Mouse (Mus musculus): ENCODE data around the gene Ngfr. TPM values are rescaled to one million over a fixed set of nuclear protein-coding genes. Genes with fewer than 3 reads are reported as not detected.

Ngfr gene
- polyA plus RNA-seq (2012; rRNA removed) = 17.2 and 42.3 TPM in 2 replicates

DNA sequence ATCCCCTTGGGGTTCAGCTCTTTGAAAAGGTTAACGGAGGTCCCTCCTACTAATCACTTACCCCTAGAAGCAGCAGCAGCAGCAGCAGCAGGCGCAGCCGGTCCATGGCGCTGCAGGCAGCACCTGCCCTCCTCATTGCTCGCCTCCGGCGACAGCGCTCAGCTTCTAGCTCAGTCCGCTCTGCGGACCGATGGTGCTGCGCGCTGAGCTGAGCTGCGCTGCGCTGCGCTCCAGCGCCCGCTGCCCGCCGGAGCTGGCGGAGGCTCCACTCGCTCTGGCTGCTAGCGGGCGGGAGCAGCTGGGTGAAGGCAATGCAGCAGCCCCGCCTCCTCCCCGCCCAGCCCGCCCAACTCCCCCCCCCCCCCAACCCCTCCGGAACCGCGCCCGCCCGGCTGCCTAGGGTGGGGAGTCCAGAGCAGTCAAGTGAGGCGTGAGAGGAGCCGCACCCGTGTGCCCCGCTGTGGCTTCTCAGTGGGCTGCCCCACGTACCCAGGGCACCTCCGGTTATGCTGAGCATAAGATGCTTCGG lies at the start of gene Ngfr:
Ngfr (minus strand) TSS at position 313 of the 529 bp plus-strand sequence.
- TF ChIP-seq CTCF (IDR thresholded peaks at IDR 0.05; ENCODE audit: borderline replicate concordance, extremely low read depth, insufficient read depth, insufficient read length) (no peak), POLR2A (IDR thresholded peaks at IDR 0.05; ENCODE audit: borderline replicate concordance, extremely low read depth, insufficient read depth, insufficient read length, poor library complexity, severe bottlenecking) (peak; percentile 70; the same call in 1 of the 2 replicates)
- DNase-seq (ENCODE audit: low read depth) = peak; percentile 86

- TF ChIP-seq POLR2A (IDR thresholded peaks at IDR 0.05; ENCODE audit: borderline replicate concordance, extremely low read depth, insufficient read depth, insufficient read length, poor library complexity, severe bottlenecking) (no peak), CTCF (IDR thresholded peaks at IDR 0.05; ENCODE audit: borderline replicate concordance, extremely low read depth, insufficient read depth, insufficient read length) (no peak)
- no peak for DNase-seq (ENCODE audit: low read depth)
Observed at GRCm38 (mm10) chr11:95635030-95635429, 47.5 kb upstream of the Ngfr start.

GRCm38 (mm10) chr11:95633512-95634000 lies 46.0 kb upstream of the Ngfr start:
- no peak for TF ChIP-seq POLR2A (IDR thresholded peaks at IDR 0.05; ENCODE audit: borderline replicate concordance, extremely low read depth, insufficient read depth, insufficient read length, poor library complexity, severe bottlenecking)
- no peak for TF ChIP-seq CTCF (IDR thresholded peaks at IDR 0.05; ENCODE audit: borderline replicate concordance, extremely low read depth, insufficient read depth, insufficient read length)
- DNase-seq (ENCODE audit: low read depth) = peak; percentile 35

DNA sequence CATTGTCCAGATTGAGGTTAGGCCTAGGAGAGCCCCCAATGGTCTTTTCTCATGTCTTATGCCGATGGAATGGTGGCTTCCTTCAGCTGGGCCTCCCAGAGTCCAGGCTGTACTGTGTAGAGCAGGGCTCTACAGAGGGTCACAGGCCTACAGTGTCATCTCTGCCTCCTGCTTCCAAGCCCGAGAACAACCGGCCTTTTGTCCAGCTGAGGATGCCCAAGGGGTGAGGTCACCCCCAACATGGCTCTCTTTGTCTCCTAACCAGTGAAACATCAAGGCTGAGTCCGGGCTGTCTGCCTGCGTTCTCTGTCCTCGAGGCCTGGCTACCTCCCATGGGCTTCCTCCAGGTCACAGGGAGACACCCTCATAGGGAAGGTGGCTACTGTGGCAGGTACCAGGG lies 44.9 kb upstream of the Ngfr start:
- TF ChIP-seq CTCF (IDR thresholded peaks at IDR 0.05; ENCODE audit: borderline replicate concordance, extremely low read depth, insufficient read depth, insufficient read length) = no peak
- no peak for TF ChIP-seq POLR2A (IDR thresholded peaks at IDR 0.05; ENCODE audit: borderline replicate concordance, extremely low read depth, insufficient read depth, insufficient read length, poor library complexity, severe bottlenecking)
- no peak for DNase-seq (ENCODE audit: low read depth)

- no peak for DNase-seq (ENCODE audit: low read depth)
- TF ChIP-seq POLR2A (IDR thresholded peaks at IDR 0.05; ENCODE audit: borderline replicate concordance, extremely low read depth, insufficient read depth, insufficient read length, poor library complexity, severe bottlenecking) = no peak
- no peak for TF ChIP-seq CTCF (IDR thresholded peaks at IDR 0.05; ENCODE audit: borderline replicate concordance, extremely low read depth, insufficient read depth, insufficient read length)
Observed at GRCm38 (mm10) chr11:95631301-95631700, 43.8 kb upstream of the Ngfr start.

GRCm38 (mm10) chr11:95630558-95630957 lies 43.0 kb upstream of the Ngfr start:
- no peak for DNase-seq (ENCODE audit: low read depth)
- TF ChIP-seq CTCF (IDR thresholded peaks at IDR 0.05; ENCODE audit: borderline replicate concordance, extremely low read depth, insufficient read depth, insufficient read length) = no peak
- no peak for TF ChIP-seq POLR2A (IDR thresholded peaks at IDR 0.05; ENCODE audit: borderline replicate concordance, extremely low read depth, insufficient read depth, insufficient read length, poor library complexity, severe bottlenecking)

GRCm38 (mm10) chr11:95622426-95622825 lies 34.9 kb upstream of the Ngfr start:
- no peak for DNase-seq (ENCODE audit: low read depth)
- TF ChIP-seq POLR2A (IDR thresholded peaks at IDR 0.05; ENCODE audit: borderline replicate concordance, extremely low read depth, insufficient read depth, insufficient read length, poor library complexity, severe bottlenecking) = no peak
- TF ChIP-seq CTCF (IDR thresholded peaks at IDR 0.05; ENCODE audit: borderline replicate concordance, extremely low read depth, insufficient read depth, insufficient read length) = no peak

- DNase-seq (ENCODE audit: low read depth) = no peak
- TF ChIP-seq CTCF (IDR thresholded peaks at IDR 0.05; ENCODE audit: borderline replicate concordance, extremely low read depth, insufficient read depth, insufficient read length) = no peak
- no peak for TF ChIP-seq POLR2A (IDR thresholded peaks at IDR 0.05; ENCODE audit: borderline replicate concordance, extremely low read depth, insufficient read depth, insufficient read length, poor library complexity, severe bottlenecking)
Observed at GRCm38 (mm10) chr11:95621541-95622130, 34.1 kb upstream of the Ngfr start.

DNA sequence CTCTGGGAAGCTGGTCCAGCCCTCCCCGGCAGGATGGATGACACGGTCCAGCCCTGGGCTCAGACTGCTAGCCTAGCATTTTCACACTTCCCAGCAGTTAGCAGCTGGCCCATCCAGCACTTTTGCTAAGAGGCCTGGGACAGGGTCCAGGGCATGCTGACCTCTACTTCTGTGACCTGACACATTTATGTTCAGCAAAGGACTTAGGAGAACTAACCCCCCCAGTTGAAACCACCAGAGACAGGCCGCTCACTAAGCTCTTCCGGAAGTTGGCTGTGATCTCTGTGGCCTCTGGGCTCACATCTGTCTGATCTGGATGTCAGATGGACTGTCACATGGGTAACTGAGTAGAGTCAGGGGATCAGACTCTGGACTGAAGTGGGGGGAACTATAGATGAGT lies 33.5 kb upstream of the Ngfr start:
- TF ChIP-seq POLR2A (IDR thresholded peaks at IDR 0.05; ENCODE audit: borderline replicate concordance, extremely low read depth, insufficient read depth, insufficient read length, poor library complexity, severe bottlenecking) (no peak), CTCF (IDR thresholded peaks at IDR 0.05; ENCODE audit: borderline replicate concordance, extremely low read depth, insufficient read depth, insufficient read length) (no peak)
- DNase-seq (ENCODE audit: low read depth) = no peak

DNA sequence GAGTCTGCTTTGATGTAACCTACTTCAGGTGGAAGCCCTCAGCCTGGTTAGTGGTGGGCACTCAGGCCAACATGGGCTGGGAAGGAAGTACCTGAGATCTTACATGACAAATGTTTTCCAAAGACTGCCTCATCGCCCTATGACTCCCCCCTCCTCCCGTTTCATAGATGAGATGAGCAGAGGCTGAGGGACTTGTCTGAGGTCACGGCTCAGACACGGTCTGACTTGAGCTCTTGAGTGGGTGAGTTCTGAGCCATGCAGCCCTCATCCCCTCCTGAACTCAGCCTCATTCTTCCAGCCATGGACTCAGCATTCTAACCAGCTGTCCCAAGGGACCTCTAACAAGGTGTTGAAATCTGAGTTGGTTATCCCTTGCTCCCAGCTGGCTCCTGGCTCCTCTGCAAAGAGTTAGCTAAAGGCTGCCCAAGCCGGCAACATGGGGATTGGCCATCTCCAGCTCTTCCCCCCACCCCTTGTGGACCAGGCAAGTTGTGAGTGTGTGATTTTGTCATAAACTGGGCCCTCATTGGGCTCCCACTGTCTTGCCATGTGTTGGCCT lies 32.4 kb upstream of the Ngfr start:
- TF ChIP-seq CTCF (IDR thresholded peaks at IDR 0.05; ENCODE audit: borderline replicate concordance, extremely low read depth, insufficient read depth, insufficient read length) = no peak
- no peak for TF ChIP-seq POLR2A (IDR thresholded peaks at IDR 0.05; ENCODE audit: borderline replicate concordance, extremely low read depth, insufficient read depth, insufficient read length, poor library complexity, severe bottlenecking)
- DNase-seq (ENCODE audit: low read depth) = no peak

- TF ChIP-seq CTCF (IDR thresholded peaks at IDR 0.05; ENCODE audit: borderline replicate concordance, extremely low read depth, insufficient read depth, insufficient read length) = no peak
- TF ChIP-seq POLR2A (IDR thresholded peaks at IDR 0.05; ENCODE audit: borderline replicate concordance, extremely low read depth, insufficient read depth, insufficient read length, poor library complexity, severe bottlenecking) = no peak
- peak; percentile 81 for DNase-seq (ENCODE audit: low read depth)
Observed at GRCm38 (mm10) chr11:95619081-95619480, 31.5 kb upstream of the Ngfr start.
